Mouse (Mus musculus): Measurements from ENCODE around the gene Epb41l2. TPM values are rescaled to one million over a fixed set of nuclear protein-coding genes. Genes with fewer than 3 reads are reported as not detected.
A peak's percentile ranks its signal among the peaks of the same experiment; 100 is the strongest.

Gene Epb41l2
- 9.6 and 17.7 TPM in 2 replicates for total RNA-seq (2015; ENCODE audit: low replicate concordance)
- 7.4 and 13.5 TPM in 2 replicates for total RNA-seq (2017; ENCODE audit: low replicate concordance)

DNA sequence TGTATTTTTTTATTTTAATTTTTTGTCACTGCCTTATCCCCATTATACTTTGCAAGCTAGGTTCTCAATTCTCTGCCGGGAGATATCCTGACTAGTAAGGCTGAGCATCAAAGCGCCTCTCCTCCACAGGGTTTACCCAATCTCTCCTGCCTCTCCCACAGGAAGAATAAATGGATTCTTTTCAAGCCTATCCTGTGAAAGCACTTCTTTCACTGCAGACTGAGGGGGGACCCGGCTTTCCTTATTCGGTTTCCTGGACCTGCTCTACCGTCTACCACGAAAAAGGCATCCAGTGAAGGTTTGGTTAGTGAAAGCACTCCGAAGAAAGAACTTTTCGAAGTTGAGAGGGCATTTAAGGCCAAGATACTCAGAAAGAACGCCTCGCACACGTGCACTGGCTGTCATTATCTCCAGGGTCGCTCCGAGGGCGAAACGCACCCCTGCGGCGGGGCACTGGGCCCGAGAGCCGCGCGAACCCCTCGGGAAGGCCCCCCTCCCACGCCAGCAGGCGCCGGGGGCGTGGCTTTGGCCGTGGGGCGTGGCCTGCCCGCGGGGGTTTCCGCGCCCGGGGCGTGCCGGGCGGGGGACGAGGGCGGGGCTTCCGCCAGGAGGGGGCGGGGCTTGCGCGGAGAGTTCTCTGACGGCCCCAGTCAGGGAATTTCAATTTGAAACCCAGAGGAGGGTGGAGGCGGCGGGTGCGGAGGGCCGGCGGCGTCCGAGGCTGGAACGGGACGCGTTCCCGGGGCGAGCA is at the start of gene Epb41l2:
Epb41l2 (plus strand) TSS at position 591 of the 751 bp plus-strand sequence.
- peak; percentile 89 for ATAC-seq (replicated peaks; ENCODE audit: low FRiP score, poor library complexity, severe bottlenecking)

DNA sequence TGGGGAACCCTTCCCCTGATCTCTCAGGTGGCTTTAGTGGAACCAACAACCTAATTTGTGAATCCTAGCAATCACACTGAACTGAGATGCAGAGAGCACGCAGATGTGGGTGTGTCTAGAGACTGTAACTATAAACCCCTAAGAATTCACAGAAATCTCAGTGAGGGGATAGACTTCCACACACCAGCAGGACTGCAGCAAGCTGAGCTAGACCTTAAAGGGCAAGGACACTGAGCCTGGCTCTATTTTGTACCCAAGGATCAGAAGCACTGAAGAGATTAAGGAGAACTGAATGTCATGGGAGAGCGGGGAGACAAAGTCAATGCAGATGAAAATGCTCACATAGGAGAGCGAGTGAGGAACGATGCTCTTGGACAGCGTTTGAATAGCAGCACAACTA is 49.6 kb upstream of the Epb41l2 start:
- no peak for ATAC-seq (replicated peaks; ENCODE audit: low FRiP score, poor library complexity, severe bottlenecking)

DNA sequence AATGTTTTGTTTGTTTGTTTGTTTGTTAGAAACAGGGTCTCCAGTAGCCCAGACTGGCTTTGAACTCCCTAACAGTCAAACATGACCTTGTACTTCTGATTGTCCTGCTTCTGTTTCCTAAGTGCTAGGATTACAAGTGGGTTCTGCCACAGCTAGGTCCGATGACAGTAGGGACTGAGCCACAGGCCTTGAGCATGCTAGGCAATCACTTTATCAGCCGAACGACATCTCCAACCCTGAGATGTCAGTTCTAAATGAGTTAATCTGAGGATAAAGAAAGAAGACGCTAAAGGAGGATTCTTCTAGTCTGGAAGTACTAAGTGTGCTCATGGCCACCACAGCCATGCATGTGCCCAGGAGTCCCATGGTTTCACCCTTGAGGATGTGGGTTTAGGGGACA is 48.9 kb upstream of the Epb41l2 start:
- ATAC-seq (replicated peaks; ENCODE audit: low FRiP score, poor library complexity, severe bottlenecking): no peak

DNA sequence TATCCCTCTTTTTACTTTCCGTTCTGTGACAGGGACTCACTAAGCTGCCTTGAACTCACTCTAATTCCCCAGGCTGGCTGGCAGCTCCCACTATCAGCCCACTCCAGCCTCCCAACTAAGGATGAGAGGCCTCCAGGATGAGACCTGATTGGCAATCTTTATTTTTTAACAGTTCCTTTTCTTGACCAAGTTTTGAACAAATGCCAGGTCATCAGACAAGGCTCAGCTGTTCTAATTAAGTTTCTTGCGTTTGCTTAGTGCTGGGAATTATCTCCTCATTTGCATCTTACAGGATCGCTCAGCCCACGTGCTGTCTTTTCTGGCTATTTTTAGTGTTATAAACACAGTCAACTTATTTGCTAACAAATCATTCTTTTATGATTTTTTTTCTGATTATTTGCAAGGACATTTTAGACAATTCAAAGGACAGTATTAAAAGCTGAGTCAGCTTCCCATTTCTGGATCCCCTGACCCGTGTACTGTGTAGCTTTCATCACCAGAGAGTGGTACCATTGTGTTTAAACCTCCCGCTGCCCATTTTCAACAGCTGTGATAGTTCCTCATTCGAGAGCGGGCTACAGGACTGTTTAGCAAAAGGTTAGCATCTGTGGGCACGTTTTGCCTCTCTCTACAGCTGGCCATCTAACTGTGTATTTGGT is 47.9 kb upstream of the Epb41l2 start:
- no peak for ATAC-seq (replicated peaks; ENCODE audit: low FRiP score, poor library complexity, severe bottlenecking)

DNA sequence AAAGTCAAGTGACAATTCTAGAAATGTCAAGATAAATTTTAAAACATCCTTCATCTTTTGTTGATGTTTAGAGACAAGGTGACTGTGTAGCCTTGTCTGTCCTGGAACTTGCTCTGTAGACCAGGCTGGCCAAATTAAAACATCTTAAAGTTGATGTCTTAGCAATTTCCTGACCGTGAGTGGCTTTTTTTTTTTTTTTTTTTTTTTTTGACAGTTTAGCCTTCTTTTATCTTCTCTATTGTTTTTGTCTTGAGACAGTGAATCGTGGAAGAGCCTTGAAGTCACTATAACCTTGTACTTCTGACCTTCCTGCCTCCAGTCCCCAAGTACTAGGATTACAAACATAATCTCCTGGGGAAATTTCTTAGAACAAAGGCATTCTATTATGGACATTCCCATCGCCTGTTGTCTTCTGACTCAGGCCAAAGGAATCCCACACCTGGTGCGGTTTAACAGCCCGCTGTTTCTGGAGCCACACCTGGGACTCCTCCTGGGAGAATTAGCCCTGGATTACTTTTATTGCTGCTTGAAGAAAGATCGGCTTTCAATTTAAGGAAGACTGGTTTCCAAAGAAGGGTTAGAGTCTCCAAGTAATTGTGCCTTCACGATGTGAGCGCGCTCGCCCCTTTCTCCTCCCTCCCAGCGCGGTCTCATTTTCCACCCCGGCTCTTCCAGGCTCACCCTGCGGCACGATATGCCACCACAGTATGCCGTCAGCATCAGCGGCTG is 45.6 kb upstream of the Epb41l2 start:
- no peak for ATAC-seq (replicated peaks; ENCODE audit: low FRiP score, poor library complexity, severe bottlenecking)

DNA sequence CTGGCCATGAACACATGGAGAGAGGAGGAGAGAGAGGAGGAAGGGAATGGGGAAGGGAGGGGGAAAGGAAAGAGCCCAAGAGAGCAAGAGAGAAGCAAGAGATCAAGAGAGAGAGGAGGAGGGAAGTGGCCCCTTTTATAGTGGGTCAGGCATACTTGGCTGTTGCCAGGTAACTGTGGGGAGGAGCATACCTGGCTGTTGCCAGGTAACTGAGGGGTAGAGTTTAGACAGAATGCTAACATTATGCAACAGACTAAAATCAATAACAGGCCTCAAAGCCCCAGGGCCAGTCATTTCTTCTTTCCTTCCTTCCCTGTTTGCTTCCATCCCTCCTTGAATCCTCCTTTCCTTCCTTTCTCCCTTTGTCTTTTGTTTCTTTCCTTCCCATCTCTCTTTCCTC is 41.9 kb upstream of the Epb41l2 start:
- ATAC-seq (replicated peaks; ENCODE audit: low FRiP score, poor library complexity, severe bottlenecking): no peak

DNA sequence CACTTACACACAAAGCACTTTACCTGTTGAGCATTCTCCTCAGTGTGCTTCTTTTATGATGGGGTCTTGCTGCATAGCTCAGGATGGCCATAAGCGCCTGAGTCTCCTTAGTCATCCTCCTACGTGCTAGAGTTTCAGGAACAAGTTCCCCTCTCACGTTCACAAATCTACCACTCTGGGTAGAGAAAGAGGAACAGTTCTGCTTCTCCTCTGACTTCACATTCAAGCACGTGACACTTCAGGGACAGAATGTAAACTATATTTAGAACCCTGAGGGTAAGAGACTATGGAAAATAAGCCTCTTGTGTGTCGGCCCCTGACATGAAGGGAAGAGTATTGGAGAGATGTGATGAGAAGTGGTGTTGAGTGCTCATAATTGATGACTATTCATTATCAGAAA is 41.2 kb upstream of the Epb41l2 start:
- no peak for ATAC-seq (replicated peaks; ENCODE audit: low FRiP score, poor library complexity, severe bottlenecking)

DNA sequence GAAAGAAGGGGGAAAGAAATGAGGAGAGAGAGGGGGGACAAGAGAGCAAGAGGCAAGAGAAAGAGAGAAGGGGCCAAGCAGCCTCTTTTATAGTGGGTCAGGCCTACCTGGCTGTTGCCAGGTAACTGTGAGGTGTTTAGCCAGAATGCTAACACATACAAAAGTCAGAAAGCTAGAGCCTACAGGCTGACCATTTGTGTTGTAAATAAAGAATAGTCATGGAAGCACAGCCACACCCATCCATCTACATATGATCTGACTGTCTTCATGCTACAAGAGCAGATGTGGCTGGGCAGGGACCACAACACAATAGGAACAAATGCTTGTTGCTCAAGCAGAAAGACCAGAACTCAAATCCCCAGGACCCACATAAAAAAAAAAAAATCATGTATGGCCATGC is 40.1 kb upstream of the Epb41l2 start:
- ATAC-seq (replicated peaks; ENCODE audit: low FRiP score, poor library complexity, severe bottlenecking): no peak

DNA sequence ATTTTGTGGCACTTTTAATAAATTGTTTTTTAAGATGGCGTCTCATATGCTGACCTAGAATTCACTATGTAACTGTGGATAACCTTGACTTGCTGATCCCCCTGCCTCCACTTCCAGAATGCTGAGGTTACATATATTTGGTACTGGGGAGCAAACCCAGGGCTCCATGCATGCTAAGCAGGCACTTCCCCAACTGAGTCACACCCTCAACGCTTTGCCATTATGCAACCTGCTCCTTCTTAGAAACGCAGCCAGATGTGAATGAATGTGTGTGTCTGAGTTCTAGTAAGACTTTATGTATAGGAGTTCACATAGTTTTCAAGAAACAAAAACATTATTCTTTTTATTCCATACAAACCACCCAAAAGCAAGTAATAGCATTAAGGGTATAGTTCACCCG is 38.4 kb upstream of the Epb41l2 start:
- no peak for ATAC-seq (replicated peaks; ENCODE audit: low FRiP score, poor library complexity, severe bottlenecking)

DNA sequence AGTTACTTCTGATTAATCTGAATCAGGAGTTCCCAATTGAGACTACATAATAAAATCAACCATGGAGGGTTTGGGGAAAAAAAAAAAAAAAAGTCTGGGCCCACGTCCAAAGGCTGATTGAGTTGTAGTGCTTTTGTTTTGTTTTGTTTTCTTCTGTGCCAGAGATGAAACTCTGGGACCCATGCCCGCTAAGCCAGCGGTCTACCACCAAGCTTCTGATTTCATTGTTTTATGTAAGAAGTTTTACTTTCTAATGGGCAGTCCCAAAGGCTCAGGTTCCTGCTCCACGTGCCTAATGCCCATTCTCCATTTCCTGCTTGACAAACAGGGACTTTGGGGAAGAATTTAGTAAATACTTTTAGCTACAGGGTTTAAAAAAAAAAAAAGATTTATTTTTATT is 33.9 kb upstream of the Epb41l2 start:
- no peak for ATAC-seq (replicated peaks; ENCODE audit: low FRiP score, poor library complexity, severe bottlenecking)

DNA sequence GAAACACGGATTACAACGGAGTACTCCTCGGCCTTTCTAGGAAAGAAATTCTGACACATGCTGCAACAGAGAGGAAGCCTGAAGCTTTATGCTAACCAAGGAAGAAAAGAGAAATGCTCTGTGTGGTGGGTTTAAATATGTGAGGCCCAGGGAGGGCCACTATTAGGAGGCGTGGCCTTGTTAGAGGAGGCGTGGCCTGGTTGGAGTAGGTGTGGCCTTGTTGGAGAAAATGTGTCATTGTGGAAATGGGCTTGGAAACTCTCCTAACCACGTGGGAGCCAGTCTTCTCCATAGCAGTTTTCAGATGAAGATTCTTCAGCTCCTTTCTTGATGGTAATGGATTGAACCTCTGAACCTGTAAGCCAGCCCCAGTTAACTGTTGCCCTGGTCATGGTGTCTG is 32.1 kb upstream of the Epb41l2 start:
- no peak for ATAC-seq (replicated peaks; ENCODE audit: low FRiP score, poor library complexity, severe bottlenecking)

DNA sequence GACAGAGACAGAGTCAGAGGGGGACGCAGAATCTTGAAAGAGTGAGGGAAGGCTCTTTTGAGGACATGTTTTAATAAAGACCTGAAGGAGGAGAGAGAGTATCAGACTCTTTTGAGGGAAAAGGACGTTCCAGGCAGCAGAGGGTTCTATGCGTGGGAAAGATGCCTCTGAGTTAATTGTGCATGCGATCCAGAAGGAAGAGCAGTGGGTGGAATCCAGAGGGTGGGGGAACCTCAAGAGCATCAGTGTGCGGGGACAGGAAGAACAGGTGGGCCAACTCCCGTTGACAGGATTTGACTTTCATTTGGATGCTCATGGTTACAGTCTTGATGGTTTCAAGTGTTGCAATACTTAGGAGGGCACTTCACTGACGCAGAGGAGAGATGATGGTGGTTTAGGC is 29.5 kb upstream of the Epb41l2 start:
- ATAC-seq (replicated peaks; ENCODE audit: low FRiP score, poor library complexity, severe bottlenecking): no peak

DNA sequence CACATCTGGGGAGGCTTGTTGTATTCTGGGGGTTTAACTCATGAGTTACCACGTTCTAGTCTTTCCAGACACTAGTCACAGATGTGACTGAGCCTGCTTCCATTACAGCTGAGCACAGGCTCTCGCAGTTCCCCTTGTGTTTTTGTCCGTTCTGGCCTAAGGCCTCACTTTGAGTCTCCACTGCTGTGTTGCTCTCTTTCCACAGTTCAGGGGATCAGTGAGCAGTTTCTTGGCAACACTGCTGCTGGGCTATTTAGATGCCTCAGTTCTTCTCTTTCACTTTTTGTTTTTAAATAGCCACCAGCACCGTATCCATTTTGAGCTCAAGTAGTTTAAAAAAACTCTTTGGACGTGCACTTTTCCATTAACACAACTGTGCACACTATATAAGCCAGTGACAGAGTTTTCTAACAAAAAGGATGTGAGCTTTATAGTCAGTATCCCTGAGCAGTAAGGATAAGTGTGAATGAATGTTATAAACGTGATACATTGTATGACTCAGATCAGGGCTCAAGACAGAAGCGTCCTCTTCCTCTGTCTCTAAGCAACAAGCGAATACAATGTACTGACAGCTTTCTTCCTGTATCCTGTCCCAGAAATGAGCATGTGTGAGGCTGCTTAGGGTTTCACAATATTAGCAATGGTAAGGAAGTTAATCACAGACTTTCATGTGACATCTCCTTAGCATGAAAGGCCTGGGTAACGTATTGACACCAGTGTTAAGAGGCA is 28.1 kb upstream of the Epb41l2 start:
- no peak for ATAC-seq (replicated peaks; ENCODE audit: low FRiP score, poor library complexity, severe bottlenecking)

DNA sequence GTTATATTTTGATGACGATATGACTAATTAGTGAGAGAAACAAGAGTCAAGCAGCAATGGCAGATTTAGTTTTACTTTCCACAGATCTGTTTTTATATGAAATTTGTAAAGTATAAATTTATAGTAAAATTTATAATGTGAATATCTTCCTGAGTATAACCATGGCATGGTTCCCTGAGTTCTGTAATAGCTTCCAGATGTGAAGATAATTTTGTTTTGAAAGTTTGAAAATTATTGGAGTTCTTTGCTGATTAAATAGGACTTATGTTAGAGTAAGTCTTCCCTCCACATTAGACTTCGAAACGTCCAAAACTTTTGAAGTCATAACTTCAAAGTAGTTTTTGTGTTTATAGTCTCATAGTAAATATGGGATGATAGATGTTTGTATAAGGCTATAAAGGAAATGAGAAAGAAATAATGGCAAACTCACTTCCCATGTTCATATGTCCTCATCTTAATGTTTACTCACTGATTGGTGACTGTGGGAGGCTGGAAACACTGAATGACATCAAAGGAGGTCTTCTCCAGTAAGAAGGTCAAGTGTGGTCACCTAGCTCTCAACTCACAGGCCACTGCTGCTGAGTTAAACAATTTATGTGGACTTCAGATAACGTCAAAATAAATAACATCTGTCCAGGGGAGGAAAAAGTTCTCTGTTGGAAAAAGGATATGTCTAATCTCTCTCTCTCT is 26.1 kb upstream of the Epb41l2 start:
- no peak for ATAC-seq (replicated peaks; ENCODE audit: low FRiP score, poor library complexity, severe bottlenecking)

DNA sequence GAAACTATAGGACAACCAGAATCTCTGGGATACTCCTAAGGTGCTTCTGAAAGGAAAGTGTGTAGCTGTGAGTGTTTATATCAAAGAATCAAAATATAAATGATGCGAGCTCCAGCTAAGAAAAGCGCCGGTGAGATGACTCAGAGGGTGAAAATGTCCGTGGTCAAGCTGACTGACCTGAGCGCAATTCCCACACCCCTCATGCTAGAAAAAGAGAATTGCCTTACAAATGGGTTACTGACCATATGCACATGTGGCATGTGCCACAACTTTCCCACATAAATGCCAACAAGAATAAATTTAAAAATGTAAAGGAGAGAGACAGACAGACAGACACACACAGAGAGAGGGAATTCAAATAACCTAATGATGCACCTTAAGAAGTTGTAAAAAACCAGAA is 18.9 kb upstream of the Epb41l2 start:
- ATAC-seq (replicated peaks; ENCODE audit: low FRiP score, poor library complexity, severe bottlenecking): no peak

DNA sequence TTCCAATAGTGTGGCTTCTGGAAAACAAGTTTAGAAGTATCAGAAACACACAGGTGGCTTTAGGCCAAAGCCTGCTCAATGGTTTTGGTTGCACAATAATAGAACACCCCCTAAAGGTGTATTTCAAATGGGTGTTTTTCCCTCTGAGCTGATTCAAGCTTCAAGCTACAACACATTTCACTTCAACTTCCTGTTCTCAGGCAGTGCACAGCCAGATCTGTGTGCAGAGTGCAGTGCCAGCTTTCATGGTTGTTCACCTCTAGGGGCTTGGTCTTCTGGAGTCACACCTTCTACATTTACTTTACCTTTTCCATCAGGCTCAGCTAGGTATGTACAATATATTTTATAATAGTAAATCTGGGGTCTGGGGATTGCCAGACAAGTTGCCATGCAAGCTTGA is 16.8 kb upstream of the Epb41l2 start:
- ATAC-seq (replicated peaks; ENCODE audit: low FRiP score, poor library complexity, severe bottlenecking): no peak

DNA sequence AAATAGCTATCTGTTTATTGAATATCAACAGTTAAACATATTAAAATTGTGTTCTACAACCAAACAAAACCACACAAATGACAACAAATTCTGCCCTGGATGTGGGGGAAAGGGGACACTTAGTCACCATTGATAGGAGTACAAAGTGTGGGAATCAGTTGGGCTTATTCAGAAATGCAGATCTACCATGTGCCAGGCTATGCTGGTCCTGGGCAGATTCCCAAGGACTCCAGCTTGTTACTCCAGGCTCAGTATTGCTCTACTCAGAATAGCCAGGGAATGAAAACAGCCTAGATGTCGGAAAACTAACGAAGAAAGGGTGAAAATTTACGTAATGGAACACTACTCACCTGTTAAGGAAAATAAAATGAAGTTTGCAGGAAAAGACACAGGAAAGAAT is 5.7 kb upstream of the Epb41l2 start:
- ATAC-seq (replicated peaks; ENCODE audit: low FRiP score, poor library complexity, severe bottlenecking): no peak

DNA sequence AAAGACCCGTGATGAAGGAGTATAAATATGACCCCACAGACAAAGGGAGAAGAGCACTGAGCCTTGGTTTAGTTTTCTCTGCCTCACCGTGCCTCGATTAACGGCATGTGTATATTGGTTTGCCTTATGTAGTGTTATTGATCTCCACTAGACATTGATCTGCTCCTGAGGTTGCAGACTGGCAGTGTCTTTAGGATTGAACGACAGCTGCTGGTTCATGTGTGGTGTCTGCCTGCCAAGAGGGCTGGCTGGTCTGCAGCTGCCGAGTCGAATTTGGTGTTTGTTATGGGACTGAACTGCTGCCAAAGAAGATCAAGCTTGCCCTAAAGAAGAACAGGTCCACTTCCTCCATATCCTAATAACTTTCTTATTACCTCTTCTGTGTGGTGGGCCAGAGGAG is 5.2 kb upstream of the Epb41l2 start:
- no peak for ATAC-seq (replicated peaks; ENCODE audit: low FRiP score, poor library complexity, severe bottlenecking)

DNA sequence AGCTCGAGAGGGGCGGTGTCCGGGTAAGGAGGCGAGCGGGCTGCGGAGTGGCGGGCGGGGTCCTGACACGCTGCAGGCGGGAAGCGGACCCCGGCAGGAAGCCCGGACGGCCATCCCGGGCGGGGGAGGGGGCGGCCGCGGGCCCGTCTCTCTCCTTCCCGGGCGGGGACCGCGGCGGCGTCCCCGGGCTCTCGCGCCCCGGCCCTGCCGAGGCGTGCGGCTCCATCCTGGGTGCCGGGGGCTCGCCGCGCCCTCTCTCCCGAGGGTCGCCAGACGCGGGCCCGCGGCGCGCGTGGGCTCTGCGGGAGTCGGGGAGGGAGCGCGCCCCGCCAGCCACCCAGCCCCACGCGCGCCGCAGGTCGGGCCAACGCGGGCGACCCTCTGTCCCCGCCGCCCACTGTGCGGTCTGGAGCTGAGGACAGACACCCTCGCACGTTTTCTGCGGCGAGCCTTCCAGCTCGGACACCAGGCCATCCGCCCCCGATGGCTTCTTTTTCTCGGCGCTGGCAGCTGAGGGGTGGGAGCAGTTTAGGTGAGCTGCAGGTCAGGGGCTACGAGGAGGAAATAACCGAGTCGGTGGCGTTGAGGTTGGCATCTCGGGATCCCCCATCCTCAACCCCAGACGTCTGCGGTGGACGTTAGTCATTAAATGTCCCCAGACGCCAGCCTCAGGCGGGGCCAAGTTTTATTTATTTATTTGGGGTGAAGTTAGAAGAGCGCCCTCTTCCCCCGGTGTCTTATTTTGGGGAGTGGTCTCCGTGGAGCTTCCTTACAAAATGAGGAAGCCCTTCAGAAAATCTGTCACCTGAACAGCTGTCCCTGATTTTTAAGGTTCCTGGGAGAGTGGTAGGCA is 587 bp downstream of the Epb41l2 start:
- no peak for ATAC-seq (replicated peaks; ENCODE audit: low FRiP score, poor library complexity, severe bottlenecking)

All from erythroid progenitor cell, adult 5-6 weeks (primary cell).